Mouse (Mus musculus) layer of hippocampus, adult 2 months (tissue): ENCODE measurements around the gene Col15a1. TPM values are rescaled to one million over a fixed set of nuclear protein-coding genes. Genes with fewer than 3 reads are reported as not detected.

Source experiments
- DNase-seq, 2 experiments: peaks; one replicate each; pipeline ENCODE4 v3.0.0; 2022; ENCODE audit warnings: low spot score in 2 of 2
- H3K27ac ChIP-seq: fragments of 200-600 bp; 2 replicates; pipeline ENCODE4 v1.8.1; 2022
- H3K4me3 ChIP-seq: fragments of 200-600 bp; 2 replicates; pipeline ENCODE4 v1.8.1; 2022; ENCODE audit warnings: mild to moderate bottlenecking
- CTCF ChIP-seq: fragments of 200-600 bp; conservative IDR thresholded peaks from 2 replicates; pipeline ENCODE4 v1.8.1; 2022; ENCODE audit warnings: antibody characterized with exemption, mild to moderate bottlenecking, moderate library complexity
- total RNA-seq, 2 experiments: library from RNA; stranded (reverse); gene quantifications; 2 replicates each; pipeline ENCODE4 v1.2.3; 2021

Gene Col15a1
- total RNA-seq, 2 experiments from 2014 or later: 6.8 to 7.0 TPM

DNA sequence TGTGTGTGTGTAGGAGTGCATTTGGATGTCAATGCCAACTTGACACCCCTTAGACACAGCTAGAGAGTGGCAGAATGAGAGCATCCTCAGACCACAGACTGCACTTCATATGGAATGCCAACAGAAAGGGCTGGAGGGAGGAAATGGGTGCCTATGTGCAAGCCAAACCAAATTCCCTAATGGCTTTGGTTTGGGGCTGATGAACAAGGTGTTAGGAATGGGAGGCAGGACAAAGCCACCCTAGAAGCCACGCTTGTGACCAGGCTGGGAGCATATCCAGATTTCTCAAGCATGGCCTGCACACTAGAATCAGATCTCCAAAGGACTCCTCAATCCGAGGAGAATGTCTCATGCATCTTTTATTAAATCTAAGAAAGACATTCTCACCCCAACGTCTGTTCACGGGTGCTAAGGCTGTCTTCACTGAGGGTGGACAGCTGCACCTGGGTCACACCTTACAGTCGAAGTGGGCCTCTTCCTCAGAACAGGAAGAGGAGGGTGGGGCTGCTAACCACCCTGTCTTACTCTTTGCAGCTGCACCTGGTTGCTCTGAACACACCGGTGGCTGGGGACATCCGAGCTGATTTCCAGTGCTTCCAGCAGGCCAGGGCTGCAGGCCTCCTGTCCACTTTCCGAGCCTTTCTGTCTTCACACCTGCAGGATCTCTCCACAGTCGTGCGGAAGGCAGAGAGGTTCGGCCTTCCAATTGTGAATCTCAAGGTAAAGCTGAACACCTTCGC, 102.1 kb downstream of the Col15a1 start:
- no peak overlapping the region for H3K4me3 ChIP-seq
- no peak for DNase-seq
- TF ChIP-seq CTCF: no peak
- H3K27ac ChIP-seq: no peak overlapping the region

- H3K4me3 ChIP-seq: no peak overlapping the region
- no peak overlapping the region for H3K27ac ChIP-seq
- TF ChIP-seq CTCF: no peak
- no peak for DNase-seq
Measured at GRCm38 (mm10) chr4:47310812-47311211, 102.9 kb downstream of the Col15a1 start.

- DNase-seq: no peak
- Histone ChIP-seq H3K4me3 (no peak overlapping the region), H3K27ac (peak overlapping the region; percentile 57; the same call in 1 of the 2 replicates)
- TF ChIP-seq CTCF: no peak
Measured at GRCm38 (mm10) chr4:47311467-47311866, 103.5 kb downstream of the Col15a1 start.

DNA sequence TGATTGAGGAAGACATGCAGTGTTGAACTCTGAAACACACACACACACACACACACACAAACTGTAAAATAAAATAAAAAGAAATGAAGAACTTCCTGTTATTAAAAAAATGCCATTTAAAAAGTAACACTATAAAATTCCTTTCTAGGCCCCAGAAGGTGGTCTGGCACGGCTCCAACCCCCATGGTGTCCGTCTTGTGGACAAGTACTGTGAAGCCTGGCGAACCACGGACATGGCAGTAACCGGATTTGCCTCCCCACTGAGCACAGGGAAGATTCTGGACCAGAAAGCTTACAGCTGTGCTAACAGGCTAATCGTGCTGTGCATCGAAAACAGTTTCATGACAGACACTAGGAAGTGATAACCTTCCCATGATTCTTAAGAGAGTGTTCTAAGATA, 104.0 kb downstream of the Col15a1 start:
- DNase-seq: no peak
- H3K4me3 ChIP-seq: no peak overlapping the region
- peak overlapping the region; percentile 79; the same call in 1 of the 2 replicates for H3K27ac ChIP-seq
- TF ChIP-seq CTCF: no peak

GRCm38 (mm10) chr4:47312676-47313075, 104.7 kb downstream of the Col15a1 start:
- H3K27ac ChIP-seq: peak overlapping the region; percentile 79
- TF ChIP-seq CTCF: no peak
- peak overlapping the region; percentile 32 for H3K4me3 ChIP-seq
- peak; percentile 52 to 83 for DNase-seq

- TF ChIP-seq CTCF: no peak
- no peak for DNase-seq
Measured at GRCm38 (mm10) chr4:47313710-47314410, 105.9 kb downstream of the Col15a1 start.

GRCm38 (mm10) chr4:47315458-47315857, 107.5 kb downstream of the Col15a1 start:
- H3K27ac ChIP-seq: peak overlapping the region; percentile 24; the same call in 1 of the 2 replicates
- no peak for TF ChIP-seq CTCF
- H3K4me3 ChIP-seq: no peak overlapping the region
- no peak for DNase-seq

More at GRCm38 (mm10) chr4:47313710-47314410, 105.9 kb downstream of the Col15a1 start:
- peak overlapping the region; percentile 3; the same call in 1 of the 2 replicates for H3K27ac ChIP-seq
- H3K4me3 ChIP-seq: no peak overlapping the region

GRCm38 (mm10) chr4:47316432-47316831, 108.5 kb downstream of the Col15a1 start:
- no peak for TF ChIP-seq CTCF
- no peak overlapping the region for H3K4me3 ChIP-seq
- H3K27ac ChIP-seq: peak overlapping the region; percentile 24
- DNase-seq: no peak

GRCm38 (mm10) chr4:47319561-47320321, 111.8 kb downstream of the Col15a1 start:
- H3K4me3 ChIP-seq: no peak overlapping the region
- H3K27ac ChIP-seq: no peak overlapping the region; the same call in 1 of the 2 replicates
- no peak for DNase-seq
- no peak for TF ChIP-seq CTCF

DNA sequence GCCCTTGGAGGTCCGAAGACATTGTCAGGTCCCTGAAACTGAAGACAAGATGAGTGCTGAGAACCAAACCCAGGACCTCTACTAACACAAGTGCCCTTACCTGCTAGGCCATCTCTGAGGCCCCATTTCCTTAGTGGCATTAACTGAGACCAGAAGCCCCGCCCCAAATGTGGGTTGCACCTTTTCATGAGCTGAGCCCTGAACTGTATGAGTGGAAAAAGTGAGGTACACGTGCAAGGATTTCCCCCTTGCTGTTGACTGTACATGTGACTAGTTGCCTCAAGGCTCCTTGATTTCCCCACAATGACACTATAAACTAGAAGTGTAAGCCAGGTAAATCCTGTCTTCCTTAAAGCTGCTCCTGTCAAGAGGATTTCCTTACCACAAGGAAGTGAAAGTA, 114.4 kb downstream of the Col15a1 start:
- DNase-seq: no peak
- Histone ChIP-seq H3K27ac (no peak overlapping the region), H3K4me3 (no peak overlapping the region)
- no peak for TF ChIP-seq CTCF

DNA sequence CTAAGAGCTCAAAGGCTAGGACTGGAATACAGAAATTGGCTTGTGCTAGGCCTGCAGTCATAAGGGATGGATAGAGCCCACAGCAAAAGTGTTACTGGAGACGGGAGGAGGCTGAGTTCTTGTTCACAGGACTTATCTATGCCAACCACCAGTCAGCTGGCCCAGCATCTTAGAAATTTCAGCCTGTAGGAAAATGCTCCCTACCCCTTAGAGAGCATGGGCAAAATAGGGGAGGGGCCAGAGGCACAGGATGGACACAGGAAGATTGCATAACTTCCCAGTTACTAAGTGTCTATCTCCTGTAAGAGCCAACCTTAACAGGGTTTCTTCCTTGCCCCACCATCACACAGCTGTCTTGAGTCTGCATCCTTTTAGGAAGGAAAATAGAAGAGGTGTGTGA, 116.2 kb downstream of the Col15a1 start:
- no peak for TF ChIP-seq CTCF
- Histone ChIP-seq H3K4me3 (no peak overlapping the region), H3K27ac (no peak overlapping the region)
- DNase-seq: no peak

DNA sequence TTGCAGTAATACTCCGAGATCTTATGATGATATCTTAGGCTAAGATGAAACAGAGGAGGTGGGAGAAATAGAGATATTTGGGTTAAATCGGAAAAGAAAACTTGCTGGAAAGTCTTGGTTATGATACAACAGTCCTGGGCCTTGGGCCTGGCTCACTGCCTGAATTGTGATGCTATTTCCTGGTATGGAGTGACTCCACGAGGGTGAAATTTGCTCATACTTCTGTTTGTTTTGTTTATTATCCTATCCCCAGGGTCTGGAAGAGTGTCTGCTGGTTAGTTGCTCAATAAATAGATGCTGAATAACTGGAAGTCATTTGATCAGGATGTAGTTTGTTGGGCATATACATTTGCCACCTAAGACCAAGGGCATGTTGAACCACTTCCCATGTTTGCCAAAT, 119.8 kb downstream of the Col15a1 start:
- Histone ChIP-seq H3K27ac (no peak overlapping the region), H3K4me3 (no peak overlapping the region)
- no peak for TF ChIP-seq CTCF
- no peak for DNase-seq

DNA sequence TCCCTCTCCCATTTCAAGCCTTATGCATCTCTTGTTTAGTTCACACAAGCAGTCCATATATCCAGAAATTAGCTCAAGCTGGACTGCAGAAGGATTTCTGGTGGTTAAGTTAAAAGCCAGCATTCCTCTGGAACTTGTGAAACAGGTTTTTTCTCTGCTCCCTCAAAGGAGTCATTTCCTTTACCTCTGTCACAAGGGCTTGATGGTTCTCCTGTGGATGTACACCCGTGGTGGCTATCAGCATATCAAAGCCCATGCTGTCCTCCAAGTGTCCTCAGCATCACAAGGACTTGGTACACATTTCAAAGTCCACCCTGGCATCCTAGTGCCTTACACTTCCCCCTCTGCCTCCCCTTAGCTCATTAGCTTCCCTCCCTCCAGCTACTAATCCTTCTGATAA, 121.3 kb downstream of the Col15a1 start:
- TF ChIP-seq CTCF: no peak
- Histone ChIP-seq H3K27ac (no peak overlapping the region), H3K4me3 (no peak overlapping the region)
- DNase-seq: no peak
